Mouse (Mus musculus) C2C12 (cell line): ENCODE results near the gene Golt1b.

Experiments used
- CEBPB ChIP-seq: IDR thresholded peaks from one replicate; pipeline ENCODE4 v1.6.1; 2011; ENCODE audit warnings: low read depth, mild to moderate bottlenecking, control low read depth, moderate library complexity
- CTCF ChIP-seq: IDR thresholded peaks from one replicate; pipeline ENCODE4 v1.5.1; 2011; ENCODE audit not compliant: control insufficient read depth, insufficient read depth, insufficient read length
- MAX ChIP-seq: IDR thresholded peaks from one replicate; pipeline ENCODE4 v1.6.1; 2011; ENCODE audit warnings: mild to moderate bottlenecking, control low read depth
- MYOG ChIP-seq: IDR thresholded peaks from one replicate; pipeline ENCODE4 v1.6.1; 2011; ENCODE audit not compliant: control insufficient read depth, insufficient read length; ENCODE audit errors: extremely low read depth
- USF1 ChIP-seq: IDR thresholded peaks from one replicate; pipeline ENCODE4 v1.6.1; 2011; ENCODE audit warnings: low read depth, mild to moderate bottlenecking, control low read depth, moderate library complexity

- TF ChIP-seq CTCF, result no peak
- no peak for TF ChIP-seq MYOG
- TF ChIP-seq CEBPB, result no peak
- peak; percentile 51 for TF ChIP-seq USF1
- TF ChIP-seq MAX, result peak; percentile 91
Observed at GRCm38 (mm10) chr6:142345440-142346038, 41.5 kb upstream of the Golt1b start, which contains the start of gene Pyroxd1.
